Mouse (Mus musculus) testis, postnatal 10 days (tissue): ENCODE results near the gene Aplf.
A peak's percentile ranks its signal among the peaks of the same experiment; 100 is the strongest.

Source experiments
- DNase-seq: peaks from one replicate; pipeline ENCODE4 v3.0.0; 2021; ENCODE audit warnings: low spot score

Aplf gene

DNA sequence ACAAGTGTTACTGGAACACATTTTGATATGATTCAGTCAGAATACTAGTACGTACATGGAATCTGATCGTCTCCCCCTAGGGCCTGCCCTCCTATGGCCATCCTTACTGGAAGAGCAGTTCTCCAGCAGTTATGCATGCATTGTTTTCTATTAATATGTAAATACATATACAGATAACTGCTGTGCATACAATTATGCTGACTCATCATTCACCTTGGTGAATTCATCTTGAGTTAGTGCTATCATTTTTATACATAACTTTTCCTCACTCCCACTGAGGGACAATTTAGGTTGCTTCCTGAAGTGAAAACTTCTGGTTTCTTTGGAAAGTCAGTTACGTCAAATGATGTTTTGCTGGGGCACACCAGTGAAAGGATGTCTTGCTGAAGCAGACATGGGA is 48.8 kb downstream of the Aplf start:
- no peak for DNase-seq

DNA sequence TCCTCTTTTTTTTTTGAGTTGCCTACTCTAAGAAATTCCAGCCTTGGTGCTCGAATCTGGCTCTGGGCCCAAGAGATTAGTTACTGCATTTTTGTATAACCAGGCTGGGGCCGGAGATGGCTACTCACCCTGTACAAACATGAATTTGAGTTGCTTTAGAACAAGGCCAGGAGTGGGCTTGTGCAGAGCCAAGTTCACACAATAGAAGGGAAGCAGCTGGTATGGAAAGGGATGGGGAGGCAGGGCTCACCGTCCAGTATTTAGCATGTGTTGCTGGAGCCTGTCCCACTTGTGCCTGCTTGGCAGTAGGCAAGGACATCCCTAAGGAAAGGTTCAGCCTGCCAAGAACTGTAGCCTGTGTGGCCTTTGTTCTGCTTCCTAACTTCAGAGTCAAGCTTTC is 50.7 kb downstream of the Aplf start:
- peak; percentile 53 for DNase-seq

DNA sequence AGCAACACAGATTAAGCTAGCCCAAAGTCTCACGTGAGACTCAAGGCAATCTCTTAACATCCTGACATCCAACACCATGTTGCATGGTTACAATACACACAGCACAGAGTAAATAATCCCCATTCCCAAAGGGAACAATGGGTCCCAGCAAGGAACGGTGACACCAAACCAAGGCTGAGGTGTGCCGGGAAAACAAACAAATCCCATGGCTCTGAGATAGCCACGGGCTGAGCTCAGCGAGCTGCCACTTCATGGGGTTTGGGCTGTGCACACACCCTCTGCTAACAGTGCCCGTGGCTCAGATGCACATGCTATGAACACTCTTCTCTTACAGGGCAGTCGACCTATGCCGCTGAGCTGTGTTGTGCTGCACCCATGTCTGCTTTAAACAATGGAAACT is 54.0 kb downstream of the Aplf start:
- DNase-seq: no peak

GRCm38 (mm10) chr6:87615696-87616083 is 56.3 kb downstream of the Aplf start:
- no peak for DNase-seq

DNA sequence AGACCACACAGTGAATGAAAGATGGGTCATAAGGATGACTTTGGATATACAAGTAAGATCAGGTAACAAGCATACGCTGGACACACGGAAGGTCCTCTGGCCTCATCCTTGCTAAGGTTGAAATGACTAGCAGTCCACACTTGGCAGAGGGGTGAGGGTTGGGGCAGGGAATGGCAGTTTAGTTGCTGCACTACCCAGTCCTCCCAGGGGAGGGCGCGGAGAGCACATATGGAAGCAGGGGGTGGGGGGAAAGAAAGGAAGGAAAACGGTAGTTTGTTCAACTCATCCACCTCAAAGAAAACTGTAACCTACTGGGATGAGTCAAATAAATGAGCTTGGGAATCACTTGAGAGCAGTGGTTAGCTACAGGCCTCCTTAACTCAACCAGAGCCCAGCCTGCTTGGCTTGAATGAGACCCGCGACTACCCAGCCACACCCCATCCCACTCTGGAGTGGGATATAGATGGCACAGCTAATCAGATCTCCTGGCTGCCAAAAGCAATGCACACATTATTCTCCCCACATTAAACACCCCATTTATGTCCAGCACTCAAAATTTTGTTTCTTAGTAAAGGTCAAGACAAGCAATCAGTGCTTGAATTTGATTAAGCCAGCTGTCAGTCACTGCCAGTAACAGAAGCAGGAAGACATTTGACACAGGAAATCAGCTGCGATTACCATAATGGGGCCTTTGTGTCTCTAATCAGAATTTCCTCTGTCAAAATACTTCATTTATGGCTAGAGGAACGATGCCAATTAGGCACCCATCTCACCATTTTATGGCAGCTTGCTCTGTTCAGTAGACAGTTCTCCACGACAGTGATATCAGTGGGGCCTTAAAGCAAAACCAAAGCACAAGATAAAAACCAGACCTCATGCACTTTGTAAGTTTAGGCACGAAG is 56.9 kb downstream of the Aplf start:
- DNase-seq: peak; percentile 85

DNA sequence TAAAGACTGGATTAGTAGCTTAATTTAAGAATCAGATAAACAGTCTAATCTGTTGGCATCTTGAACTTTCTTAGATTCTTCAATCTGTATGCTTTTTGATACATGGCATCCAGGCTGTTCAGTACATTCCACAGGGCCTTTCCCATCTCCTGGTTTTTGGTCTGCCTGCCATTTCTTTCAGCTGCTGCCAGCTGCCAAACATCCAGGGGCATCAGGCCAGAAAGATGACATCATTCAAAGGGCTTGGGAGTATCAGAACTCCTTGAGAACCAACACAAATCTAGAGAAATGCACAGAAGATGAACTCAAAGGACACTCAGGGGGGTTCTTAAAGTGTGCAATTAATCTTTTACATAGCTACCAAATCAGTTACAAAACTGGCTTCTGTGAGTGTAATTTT is 72.2 kb downstream of the Aplf start:
- DNase-seq: peak; percentile 76

DNA sequence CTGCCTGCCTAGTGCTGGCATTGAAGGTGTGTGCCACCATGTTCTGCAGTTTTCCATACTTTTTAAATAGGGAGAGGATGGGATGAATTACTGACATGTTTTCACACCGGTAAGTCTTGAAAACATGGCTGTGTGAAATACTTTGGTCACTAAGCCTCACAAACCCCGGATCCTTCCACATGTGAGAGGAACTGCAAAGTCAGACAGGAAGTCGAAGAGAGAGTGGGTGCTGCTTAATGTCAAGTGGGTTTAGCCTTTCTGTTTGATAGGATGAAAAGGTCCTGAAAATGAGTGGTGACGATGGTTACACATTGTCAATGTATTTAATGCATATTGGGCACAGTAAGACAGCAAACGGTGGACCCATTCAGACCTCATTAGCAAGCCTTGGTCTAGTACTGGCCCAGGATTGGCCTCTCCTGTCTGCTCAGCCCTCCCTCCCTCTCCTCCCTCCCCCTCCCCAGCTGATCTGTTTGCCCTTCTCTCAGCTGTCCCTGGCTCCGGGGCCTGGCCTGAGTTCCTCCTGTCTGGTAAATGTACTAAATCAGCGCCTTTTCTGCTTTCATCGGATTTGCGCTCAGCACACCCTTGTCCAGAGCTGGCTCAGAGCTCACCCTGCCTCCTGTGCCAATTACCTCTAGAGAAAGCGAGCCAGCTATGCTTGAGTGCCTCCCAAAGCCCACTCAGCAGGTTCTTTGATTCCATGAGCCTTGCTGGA is 74.7 kb downstream of the Aplf start:
- peak; percentile 29 for DNase-seq

DNA sequence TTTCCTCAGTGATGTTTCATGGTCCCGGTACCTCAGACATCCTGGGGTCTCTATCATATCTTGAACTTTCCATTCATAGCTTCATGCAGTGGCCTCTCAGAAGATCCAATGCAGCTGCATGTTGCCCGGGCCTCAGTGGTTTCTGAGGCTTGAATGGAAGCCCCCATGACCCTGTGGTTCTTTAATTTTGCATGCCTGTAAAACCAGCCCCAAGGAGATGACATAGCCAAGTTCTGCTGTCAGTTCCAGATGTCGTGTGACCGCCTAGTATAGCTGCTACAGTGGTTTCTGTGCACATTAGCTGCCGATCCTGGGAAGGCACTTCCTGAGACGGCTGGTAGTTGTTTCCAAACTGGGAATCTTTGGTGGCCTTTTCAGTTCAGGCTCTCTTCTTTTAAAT is 77.8 kb downstream of the Aplf start:
- DNase-seq: peak; percentile 16

GRCm38 (mm10) chr6:87590394-87591281 is 81.4 kb downstream of the Aplf start, which contains the start of gene Prokr1:
Gene Prokr1, minus strand, starts transcription at chr6:87590743.
- DNase-seq: peak; percentile 75

GRCm38 (mm10) chr6:87589718-87590393 is 82.1 kb downstream of the Aplf start:
- peak; percentile 31 for DNase-seq

GRCm38 (mm10) chr6:87583991-87584390 is 88.0 kb downstream of the Aplf start:
- no peak for DNase-seq

- DNase-seq: no peak
These were observed 88.8 kb downstream of the Aplf start for GRCm38 (mm10) chr6:87583183-87583611.

DNA sequence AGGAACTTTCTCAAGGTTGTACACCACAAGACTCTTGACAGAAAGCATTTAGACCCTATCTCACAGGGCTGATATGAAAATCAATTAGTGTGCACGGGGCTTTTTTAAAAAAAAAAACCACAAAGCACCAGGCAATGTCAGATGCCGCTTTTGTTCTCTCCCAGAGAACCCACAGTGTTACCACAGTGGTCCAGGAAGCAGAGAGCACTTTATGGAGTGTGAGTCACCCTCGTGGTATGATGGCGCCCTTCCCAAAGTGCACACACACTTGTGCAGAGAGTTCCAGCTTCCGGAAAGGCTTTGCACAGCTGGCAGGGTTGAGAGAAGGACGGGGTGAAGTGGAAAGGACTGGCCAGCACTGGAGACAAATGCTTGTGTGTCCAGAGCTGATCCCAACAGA is 89.5 kb downstream of the Aplf start:
- DNase-seq: no peak

- DNase-seq: no peak
These were observed 90.4 kb downstream of the Aplf start for GRCm38 (mm10) chr6:87581581-87581980.

GRCm38 (mm10) chr6:87581071-87581470 is 90.9 kb downstream of the Aplf start:
- DNase-seq: no peak
